Mouse (Mus musculus): ENCODE measurements around the gene Gstt1.
A peak's percentile ranks its signal among the peaks of the same experiment; 100 is the strongest.
"Not testable (repeated sequence)": the region's sequence is repeated elsewhere in the genome, so short reads cannot be mapped to it uniquely, and the experiment has no call there.

Gene Gstt1

DNA sequence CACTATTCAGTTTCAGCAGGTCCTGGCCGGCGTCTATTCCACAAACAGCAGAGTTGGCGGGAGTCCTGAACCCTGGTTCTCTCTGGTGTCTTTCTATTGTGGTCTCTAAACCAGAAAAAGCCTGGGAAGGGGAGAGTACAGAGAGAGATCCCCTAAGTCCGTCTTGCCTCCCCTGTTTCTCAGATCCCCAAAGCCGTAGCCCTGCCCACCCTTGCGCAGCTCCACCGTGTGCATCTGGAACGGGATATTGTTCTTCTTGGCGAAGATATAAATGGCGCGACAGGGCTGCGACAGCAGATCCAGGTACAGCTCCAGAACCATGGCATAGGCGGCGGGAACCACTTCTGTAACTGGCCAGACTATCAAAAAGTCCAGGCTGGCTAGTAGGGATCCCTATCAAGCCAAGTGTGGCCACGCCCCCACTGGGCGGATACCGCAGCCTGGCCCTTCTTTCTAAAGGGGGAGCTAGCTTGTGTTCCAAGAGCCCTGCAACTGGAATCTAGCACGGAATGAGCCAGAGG lies at the start of gene Gstt1:
TSS of gene Gstt1 (minus strand) at position 409 of the 521 bp plus-strand sequence.
- DNase-seq (ENCODE audit: inconsistent age in 2 of 2, low spot score in 1 of 2): peak; percentile 78 to 90

DNA sequence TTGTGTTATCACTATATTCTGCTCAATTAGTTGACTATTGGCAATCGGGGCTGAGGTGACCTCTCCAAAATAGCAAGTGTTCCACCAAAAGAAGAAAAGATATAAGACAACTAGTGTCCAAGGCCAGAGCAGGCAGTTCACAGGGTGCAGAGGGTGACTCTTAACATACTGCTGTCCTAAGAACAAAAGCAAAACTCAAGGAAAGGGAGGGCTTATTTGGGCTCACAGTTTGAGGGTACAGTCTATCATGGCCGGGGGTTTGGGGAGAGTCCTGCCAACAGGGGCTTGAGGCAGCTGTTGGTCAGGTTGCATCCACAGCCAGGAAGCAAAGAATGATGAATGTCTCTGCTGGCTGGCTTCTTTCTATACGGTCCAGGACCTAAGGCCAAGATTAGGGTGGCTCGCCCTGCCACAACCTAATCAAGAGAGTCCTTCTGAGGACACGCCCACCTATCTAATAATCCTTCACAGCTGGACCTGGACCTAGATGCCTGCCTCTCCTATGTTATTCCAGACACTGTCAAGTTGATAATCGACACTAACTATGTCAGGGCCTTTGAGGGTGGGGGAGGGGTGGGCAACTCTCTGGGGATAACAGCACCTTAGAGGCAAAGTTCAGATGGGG lies 47.0 kb upstream of the Gstt1 start:
- DNase-seq (ENCODE audit: inconsistent age in 2 of 2, low spot score in 1 of 2): no peak

DNA sequence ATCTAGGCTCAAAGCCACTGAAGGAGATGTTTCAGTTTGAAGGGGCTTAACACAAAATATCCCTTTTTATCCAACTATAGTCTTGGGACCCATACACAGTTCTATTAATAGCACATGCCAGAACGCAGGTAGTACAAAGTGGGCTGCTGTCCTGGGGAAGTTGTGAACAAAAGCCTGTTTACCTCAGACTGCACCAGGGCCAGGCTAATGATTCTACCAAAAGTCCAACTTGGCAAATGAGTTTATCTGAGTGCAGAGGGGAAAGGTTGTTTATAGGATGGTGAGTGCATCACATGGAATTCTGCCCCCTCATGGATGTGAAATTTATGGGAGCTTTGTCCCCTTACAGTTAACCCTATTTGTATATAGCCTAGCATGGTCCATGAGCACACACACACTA lies 46.4 kb upstream of the Gstt1 start:
- no peak for DNase-seq (ENCODE audit: inconsistent age in 2 of 2, low spot score in 1 of 2)

DNA sequence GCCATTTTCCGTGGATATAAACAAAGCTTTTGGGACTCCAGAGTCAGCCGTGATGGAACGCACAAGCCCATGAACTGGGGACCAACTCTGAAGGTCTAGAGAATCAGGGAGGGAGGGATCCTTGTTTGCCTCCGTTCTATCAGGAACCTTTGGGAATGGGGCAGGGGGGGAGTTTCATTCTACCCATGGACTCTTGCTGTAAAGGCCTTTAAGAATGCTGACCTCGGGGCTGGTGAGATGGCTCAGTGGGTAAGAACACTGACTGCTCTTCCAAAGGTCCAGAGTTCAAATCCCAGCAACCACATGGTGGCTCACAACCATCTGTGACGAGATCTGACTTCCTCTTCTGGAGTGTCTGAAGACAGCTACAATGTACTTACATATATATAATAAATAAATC lies 45.5 kb upstream of the Gstt1 start:
- DNase-seq (ENCODE audit: inconsistent age in 2 of 2, low spot score in 1 of 2): not testable (repeated sequence)

DNA sequence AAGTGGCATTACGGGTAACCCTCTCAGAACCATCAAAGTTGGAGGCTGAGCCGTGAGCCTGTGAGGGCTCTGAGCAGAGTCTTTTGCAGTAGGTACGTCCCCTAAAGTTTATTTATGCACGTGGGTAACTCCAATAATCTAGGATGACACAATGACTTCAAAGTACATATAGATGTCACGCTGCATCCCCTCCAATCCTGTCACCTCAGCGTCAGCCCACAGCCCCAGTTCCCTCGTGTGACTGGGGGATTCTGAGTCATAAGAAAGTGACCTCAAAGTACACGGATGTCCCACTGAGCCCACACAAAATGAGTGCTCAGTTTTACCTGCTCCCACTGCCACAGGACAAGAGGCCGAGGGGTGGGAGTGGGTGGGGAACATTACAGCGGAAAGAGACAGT lies 40.7 kb upstream of the Gstt1 start:
- DNase-seq (ENCODE audit: inconsistent age in 2 of 2, low spot score in 1 of 2): no peak

DNA sequence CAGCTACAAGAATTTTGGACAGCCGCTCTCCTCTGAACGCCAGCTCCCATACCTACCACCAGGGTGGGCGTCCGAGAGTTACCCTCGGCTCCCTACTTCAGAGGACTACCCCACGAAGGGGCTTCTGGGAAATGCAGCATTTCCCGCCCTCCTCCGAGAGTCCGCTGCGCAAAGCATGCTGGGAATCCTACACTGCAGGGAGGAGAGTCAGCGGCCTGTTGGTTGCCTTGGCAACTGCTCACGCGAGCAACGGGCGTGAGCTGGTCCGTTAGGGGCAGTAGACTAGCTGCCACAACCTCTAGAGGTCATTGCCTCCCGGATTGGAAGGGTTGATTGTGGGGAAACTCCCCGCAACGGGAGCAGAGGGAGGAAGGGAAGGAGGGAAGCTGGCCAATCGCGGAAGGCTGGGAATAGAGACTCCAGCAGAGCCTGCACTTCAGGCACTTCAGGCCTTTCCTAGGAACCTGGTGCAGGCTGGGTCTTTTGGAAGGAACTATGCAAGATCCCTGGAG lies 38.9 kb upstream of the Gstt1 start, which contains the start of gene Gstt2:
TSS of gene Gstt2 (minus strand) at position 177 of the 512 bp plus-strand sequence.
- DNase-seq (ENCODE audit: inconsistent age in 2 of 2, low spot score in 1 of 2): peak; percentile 96 to 98

DNA sequence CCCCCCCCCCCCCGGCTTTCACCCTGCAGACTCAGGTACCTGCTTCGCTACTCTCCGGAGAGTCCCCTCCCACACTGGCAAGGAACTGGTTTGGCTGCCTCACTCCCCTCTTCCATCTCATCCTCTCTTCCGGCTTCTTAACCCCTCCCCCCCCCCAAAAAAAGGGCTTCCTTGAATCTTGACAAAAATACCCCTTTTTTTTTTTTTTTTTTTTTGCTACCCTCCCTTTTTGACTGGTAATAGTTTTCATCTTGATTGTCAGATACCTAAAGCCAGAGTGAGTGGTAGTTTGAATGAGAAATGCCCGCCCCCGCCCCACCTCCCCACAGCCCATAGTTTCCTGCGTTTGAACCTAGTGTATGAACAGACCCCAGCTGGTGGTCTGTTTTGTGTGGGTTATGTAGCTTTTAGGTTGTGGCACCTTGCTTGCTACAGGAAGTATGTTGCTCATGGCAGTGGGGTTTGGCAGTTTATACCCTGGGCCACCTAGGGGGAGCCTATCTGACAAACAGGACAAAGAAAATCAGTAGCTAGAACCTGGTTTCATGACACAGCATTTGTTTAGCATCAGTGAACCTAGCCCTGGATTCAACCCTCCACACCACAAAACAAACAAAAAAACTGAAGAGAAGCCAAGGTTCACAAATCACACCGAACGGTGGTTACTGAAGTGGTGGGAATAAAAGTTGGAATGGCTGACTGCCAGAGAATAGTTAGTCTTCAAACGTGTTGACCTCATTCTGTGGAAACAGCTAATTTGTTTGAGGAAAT lies 37.6 kb upstream of the Gstt1 start:
- peak; percentile 32 to 66 for DNase-seq (ENCODE audit: inconsistent age in 2 of 2, low spot score in 1 of 2)

DNA sequence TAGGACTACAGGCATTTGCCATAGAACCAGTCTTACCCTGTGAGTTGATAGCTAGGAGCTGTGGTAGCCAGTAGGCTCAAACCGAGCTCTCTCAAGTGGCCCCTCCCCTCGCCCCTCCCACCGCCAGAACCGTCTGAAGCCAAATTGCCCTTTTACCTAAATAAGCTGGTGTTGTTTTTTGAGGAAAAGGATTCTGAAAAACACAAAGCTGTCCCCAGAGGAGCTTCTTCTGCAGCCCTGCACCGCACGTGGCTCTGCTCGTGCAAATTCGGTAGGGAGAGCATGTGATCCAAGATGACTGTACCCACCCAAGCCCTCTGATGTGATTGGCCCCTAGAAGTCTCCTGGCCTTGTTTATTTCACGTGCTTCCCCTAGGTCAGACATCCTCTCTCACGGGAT lies 36.9 kb upstream of the Gstt1 start:
- DNase-seq (ENCODE audit: inconsistent age in 2 of 2, low spot score in 1 of 2): peak; percentile 85 to 93

DNA sequence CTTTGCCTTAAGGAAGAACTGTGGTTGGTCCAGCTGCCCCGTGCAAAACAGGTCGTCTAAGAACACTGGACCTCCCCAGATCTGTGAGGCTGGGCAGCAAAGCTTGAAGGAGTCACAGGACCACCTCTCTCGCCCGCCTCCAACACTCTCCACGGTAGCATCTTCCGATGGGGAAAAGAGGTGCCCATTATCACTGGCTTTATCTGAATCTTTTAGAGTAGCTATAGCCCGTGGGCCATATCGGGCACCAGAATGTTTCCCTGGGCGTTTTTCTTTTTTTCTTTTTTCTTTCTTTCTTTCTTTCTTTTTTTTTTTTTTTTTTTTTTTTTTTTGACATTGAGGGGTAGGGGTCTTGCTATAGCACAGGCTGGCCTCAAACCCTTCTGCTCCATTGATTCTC lies 36.3 kb upstream of the Gstt1 start:
- no peak for DNase-seq (ENCODE audit: inconsistent age in 2 of 2, low spot score in 1 of 2)

DNA sequence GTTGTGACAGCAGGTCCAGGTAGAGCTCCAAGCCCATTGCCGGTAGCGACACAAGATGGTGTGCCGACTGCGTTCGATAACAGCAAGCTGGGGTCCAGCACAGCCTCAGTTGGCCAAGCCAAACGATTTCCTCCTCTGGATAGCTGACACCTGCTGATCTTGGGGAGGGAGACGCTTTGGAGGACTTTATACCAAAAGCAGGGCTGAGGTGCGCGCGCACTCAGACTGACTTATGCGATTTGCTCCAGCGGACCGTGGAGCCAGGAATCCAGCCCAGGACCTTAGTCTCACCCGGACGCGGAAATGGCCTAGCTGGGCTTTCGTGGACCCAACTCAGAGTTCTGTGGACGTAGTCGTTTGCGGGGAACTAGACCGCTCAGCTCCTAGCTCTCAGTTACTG lies 35.9 kb upstream of the Gstt1 start:
- peak; percentile 86 to 95 for DNase-seq (ENCODE audit: inconsistent age in 2 of 2, low spot score in 1 of 2)

DNA sequence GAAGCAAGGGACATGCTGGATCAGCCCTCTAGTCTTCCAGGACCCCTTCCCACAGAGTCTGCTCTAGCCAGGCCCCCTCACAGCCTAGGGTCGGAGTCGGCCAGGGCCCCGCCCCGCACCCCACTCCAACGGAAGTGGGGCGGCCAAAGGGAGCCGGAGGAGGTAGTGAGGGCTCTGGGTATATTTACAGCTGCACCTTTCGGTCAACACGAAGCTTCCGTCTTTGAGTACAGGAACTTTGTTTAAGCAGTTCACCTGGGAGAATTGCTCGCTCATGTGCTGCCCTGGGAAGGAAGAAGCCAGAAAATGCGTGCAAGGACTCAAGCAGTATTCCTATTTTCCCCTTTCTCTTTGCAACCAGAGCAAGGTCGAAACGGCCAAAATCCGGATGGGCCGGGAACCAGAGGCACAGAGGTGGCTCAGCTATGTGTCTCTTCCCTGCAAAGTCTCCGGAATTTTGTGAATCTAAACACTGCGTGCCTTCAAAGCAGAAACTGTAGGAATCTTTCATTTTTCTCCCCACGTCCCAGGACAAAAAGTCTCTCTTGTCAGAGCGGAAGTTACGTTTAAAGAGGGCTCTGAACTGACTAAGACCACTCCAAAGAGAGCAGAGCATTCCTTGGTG lies 35.2 kb upstream of the Gstt1 start:
- peak; percentile 53 to 76 for DNase-seq (ENCODE audit: inconsistent age in 2 of 2, low spot score in 1 of 2)

DNA sequence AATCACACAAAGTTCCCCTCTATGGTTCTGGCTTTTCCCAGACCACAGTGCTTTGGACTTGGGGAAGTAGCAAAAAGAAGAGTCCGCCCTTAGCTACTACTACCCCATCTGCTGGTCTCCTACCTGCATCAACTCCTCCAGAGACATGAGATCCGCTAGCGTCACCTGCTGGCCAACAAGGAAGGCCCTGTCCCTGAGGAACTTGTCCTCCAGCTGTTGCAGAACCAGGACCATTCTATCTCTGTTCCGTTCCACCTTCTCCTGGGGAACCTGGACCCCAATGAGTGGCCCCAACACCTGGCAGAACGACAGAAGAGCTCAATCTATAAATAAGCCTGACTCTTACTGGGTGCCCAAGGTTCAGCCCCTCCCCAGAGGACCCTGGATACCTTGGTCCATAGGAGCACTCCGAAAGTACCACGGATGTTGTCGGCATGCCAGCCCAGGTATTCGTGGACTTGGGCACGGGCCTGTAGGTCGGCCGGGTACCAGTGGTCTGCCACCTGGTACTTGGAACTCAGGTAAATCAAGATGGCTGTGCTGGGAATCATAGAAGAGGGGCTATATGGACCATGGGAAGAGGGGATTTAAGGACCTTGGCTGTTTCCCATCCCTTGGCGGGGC lies 34.0 kb upstream of the Gstt1 start:
- DNase-seq (ENCODE audit: inconsistent age in 2 of 2, low spot score in 1 of 2): peak; percentile 80 to 91

DNA sequence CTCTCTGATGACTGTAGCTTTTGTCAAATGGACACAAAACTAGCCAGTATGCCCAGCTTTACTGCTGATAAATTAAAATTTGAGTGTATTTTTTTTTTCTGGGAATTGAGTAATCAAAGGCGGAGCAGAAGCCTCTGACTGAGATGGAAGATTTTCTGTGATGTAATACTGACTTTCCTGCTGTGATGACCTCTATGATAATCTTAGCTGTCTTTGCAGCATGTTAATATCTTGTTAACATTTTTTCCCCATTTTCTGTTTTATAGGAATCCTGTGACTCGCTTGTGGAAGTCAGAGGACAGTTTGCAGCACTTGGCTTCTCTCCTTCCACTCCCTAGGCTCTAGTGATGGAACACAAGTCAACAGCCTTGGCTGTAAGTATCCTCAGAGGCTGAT lies 31.9 kb upstream of the Gstt1 start:
- DNase-seq (ENCODE audit: inconsistent age in 2 of 2, low spot score in 1 of 2): peak in 1 of 2 experiments; percentile 49

DNA sequence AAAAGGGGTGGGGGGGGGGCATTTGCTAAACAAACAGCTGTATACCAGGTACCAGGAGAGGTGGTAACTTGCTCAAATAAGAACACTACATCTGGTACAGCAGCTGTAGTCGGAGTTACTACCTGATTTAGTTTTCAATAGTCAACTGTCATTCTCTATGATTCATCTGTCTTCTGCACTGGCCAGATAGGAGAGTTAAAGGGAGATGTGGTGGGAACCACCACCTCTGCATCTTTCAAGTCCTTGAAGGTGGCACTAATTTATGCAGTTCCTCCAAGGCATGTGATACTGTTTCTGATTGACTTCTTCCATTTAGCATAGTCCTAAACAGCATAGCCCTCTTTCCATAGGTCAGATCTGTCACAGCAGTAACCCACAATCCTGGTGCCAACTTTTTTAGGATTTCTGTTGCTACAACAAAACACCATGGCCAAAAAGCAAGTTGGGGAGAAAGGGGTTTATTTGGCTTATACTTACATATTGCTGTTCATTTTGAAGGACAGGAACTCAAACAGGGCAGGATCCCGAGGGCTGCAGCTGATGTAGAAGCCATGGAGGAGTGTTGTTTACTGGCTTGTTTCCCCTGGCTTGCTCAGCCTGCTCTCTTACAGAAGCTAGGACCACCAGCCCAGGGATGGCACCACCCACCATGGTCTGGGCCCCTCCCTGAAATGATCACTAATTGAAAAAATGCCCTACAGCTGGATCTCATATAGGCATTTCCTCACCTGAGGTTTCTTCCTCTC lies 31.3 kb upstream of the Gstt1 start:
- DNase-seq (ENCODE audit: inconsistent age in 2 of 2, low spot score in 1 of 2): no peak

DNA sequence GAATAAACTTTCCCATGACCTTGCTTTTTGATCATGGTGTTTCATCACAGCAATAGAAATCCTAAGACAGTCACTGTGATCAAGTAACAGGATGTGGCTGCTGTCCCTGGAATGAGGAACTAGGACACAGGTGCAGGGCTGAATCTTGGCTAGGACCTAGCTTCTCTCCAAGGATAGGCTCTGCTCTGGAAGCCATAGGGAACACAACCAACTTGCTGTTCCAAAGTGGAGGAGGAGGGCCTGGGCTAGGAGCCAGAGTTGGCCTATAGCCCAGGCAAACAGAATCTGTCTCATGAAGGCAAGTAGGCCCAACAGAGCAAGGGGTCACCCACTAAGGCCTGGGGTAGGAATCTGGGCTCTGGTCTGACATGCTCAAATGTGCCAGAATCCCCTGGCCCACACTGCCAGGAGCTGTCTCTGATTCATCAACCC lies 30.1 kb upstream of the Gstt1 start:
- DNase-seq (ENCODE audit: inconsistent age in 2 of 2, low spot score in 1 of 2): peak in 1 of 2 experiments; percentile 71

DNA sequence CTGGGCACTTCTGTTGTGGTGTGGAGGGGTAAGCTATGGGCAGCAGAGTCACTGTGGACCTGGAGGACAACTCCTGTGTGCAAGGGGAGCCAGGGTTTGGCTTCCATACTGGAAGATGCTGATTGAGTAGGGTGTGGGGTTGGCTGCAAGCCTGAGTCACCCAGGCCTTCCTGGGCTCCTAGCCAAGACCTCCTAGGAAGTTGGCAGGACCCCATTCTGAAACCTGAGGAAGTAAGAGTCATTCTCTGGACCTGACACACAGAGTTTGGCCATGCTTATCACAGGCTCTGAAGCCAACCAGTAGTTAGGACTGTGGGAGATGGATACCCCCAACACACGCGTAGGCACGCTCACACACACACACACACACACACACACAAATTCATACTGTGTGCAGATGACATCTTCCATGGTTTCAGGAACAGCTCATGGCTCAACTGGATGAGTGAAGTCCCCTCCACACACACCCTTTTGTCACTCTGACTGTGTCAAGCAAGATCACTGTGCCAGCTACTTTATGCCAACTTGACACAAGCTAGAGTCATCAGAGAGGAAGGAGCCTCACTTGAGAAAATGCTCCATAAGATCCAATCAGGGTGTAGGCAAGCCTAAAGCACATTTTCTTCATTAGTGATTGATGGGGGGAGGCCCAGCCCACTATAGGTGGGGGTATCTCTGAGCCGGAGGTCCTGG lies 29.4 kb upstream of the Gstt1 start:
- DNase-seq (ENCODE audit: inconsistent age in 2 of 2, low spot score in 1 of 2): peak; percentile 66 to 85

DNA sequence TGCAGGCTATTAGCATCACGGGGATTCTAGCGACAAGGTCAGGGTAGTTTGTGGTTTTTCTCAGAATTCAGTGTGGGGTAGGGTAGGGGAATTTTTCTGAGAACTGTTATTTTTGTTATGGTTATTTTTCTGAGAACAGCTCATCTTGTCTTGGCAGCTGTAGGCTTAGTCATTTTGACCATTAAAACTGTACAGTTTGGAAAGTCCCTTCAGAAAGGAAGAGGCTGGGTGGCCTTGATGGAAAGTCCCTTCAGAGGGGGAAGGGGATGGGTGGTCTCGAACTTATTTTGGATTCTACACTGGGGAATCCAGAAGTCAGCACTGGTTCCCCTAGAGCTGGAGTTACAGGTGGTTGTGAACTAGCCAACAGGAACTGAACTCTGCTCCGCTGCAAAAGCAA lies 26.1 kb upstream of the Gstt1 start:
- DNase-seq (ENCODE audit: inconsistent age in 2 of 2, low spot score in 1 of 2): no peak

DNA sequence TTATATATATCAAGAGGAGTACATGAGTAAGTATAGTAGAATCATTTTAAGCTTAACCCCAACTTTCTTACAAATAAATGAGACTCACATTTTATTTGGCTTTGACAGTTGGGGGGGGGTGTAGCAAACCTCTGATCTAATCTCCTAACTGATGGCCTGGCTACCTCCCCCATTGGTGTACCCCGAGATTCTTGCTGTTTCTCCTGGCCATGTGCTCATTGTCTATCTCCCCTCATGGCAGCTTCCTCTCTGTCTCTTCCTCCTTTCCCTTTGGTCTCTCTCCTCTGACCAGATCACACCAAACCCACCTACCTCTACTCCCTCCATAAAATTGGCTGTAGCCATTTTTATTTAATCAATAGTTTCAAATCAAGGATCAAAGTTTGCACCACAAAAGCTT lies 25.4 kb upstream of the Gstt1 start:
- no peak for DNase-seq (ENCODE audit: inconsistent age in 2 of 2, low spot score in 1 of 2)

DNA sequence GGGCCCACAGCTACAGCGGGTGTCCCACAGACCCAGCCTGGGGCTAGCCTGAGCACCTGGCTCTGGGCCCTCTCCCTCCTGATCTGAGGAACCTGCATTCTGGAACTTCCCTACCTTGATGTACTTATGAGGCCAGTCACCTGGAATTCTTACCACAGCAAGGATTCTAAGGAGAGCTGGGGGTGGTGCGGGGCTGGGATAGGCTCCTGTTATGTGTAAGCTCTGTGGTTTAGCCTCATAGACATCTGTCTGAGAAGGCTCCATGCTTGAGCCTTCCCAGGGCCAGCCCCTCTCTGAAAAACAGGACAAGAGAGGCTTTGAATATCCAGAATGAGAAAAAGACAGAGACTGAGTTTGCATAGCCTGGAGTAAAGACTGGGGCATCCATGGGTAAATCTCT lies 24.1 kb upstream of the Gstt1 start, which contains the start of gene Gstt4:
TSS of gene Gstt4 (minus strand) at position 101 of the 400 bp plus-strand sequence.
- DNase-seq (ENCODE audit: inconsistent age in 2 of 2, low spot score in 1 of 2): no peak

DNA sequence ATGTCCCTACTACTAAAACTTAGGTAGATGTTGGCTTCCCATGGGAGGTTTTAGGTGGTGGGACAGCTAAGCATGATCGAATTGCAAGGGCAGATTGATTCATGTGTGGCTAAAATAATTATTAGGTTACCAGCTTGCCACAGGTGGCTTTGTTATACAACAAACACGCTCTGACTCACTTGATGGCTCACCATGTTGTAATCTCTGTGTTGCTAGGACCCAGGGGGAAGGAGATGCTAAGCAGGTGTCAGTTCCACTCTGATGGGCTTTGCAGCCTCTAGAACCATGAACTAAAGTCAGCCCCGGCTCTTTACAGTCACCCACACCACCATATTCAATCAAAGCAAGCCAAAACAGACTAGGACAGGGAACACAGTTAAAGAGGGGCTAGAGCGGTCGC lies 21.5 kb upstream of the Gstt1 start:
- no peak for DNase-seq (ENCODE audit: inconsistent age in 2 of 2, low spot score in 1 of 2)

Measured in adrenal gland, adult (tissue).